Mouse (Mus musculus) MEL (cell line): ENCODE results near the gene Atpif1. TPM values are rescaled to one million over a fixed set of nuclear protein-coding genes. Genes with fewer than 3 reads are reported as not detected.

ENCODE experiments used
- DNase-seq: peaks from one replicate; pipeline ENCODE4 v3.0.0; 2011; ENCODE audit warnings: low read depth, low spot score
- H3K27ac ChIP-seq: 2 replicates; pipeline ENCODE4 v1.5.1; 2012; ENCODE audit warnings: low read depth, mild to moderate bottlenecking, control low read depth, low read length, moderate library complexity; ENCODE audit not compliant: control insufficient read depth
- H3K27me3 ChIP-seq, 2 experiments: fragments of 150-350 bp in 1 of 2; sonication (generic) in 1 of 2; 2 replicates each; pipeline ENCODE4 v1.6.1; 2012; ENCODE audit warnings: low read length in 2 of 2, mild to moderate bottlenecking in 2 of 2, improper control_type of control experiment in 1 of 2, moderate library complexity in 1 of 2; ENCODE audit not compliant: insufficient read depth in 2 of 2, control insufficient read depth in 1 of 2
- H3K36me3 ChIP-seq, 2 experiments: 2 replicates each; pipeline ENCODE4 v1.6.1; 2012 to 2014; ENCODE audit warnings: low read length in 2 of 2, improper control_type of control experiment in 1 of 2, inconsistent platforms in 1 of 2, mild to moderate bottlenecking in 1 of 2; ENCODE audit not compliant: insufficient read depth in 2 of 2, control insufficient read depth in 1 of 2
- H3K4me1 ChIP-seq, 2 experiments: fragments of 150-350 bp in 1 of 2; sonication (generic) in 1 of 2; 2 replicates each; pipeline ENCODE4 v1.6.1; 2012; ENCODE audit warnings: low read length in 2 of 2, improper control_type of control experiment in 1 of 2, mild to moderate bottlenecking in 1 of 2; ENCODE audit not compliant: insufficient read depth in 2 of 2, control insufficient read depth in 1 of 2
- H3K4me3 ChIP-seq, 2 experiments: fragments of 150-350 bp in 1 of 2; sonication (generic) in 1 of 2; 2 replicates each; pipeline ENCODE4 v1.5.1; 2012; ENCODE audit warnings: low read depth in 2 of 2, low read length in 2 of 2, mild to moderate bottlenecking in 2 of 2, moderate library complexity in 2 of 2, control low read depth in 1 of 2, improper control_type of control experiment in 1 of 2; ENCODE audit not compliant: control insufficient read depth in 1 of 2, insufficient read depth in 1 of 2
- H3K79me2 ChIP-seq: 2 replicates; pipeline ENCODE4 v1.6.1; 2012; ENCODE audit warnings: mild to moderate bottlenecking, low read length, moderate library complexity; ENCODE audit not compliant: control insufficient read depth, poor library complexity, insufficient read depth
- H3K9ac ChIP-seq: 2 replicates; pipeline ENCODE4 v1.6.1; 2012; ENCODE audit warnings: low read depth, mild to moderate bottlenecking, control low read depth, low read length, moderate library complexity; ENCODE audit not compliant: control insufficient read depth, poor library complexity, severe bottlenecking
- H3K9me3 ChIP-seq: fragments of 150-350 bp; sonication (generic); replicated peaks from 2 replicates; pipeline ENCODE4 v1.6.1; 2012; ENCODE audit warnings: mild to moderate bottlenecking, low read length, improper control_type of control experiment, moderate library complexity; ENCODE audit not compliant: insufficient read depth
- BHLHE40 ChIP-seq: IDR thresholded peaks from 2 replicates; pipeline ENCODE4 v1.6.1; 2012; ENCODE audit warnings: low read depth, mild to moderate bottlenecking, inconsistent platforms, low read length, improper control_type of control experiment, borderline replicate concordance
- CHD2 ChIP-seq: IDR thresholded peaks from 2 replicates; pipeline ENCODE4 v1.6.1; 2011; ENCODE audit warnings: low read length, improper control_type of control experiment
- CTCF ChIP-seq, 3 experiments: IDR thresholded peaks in 2 of 3; conservative IDR thresholded peaks in 1 of 3; 2 replicates each; pipeline ENCODE4 v1.5.1; 2011 to 2012; ENCODE audit warnings: low read length in 3 of 3, low read depth in 2 of 3, mild to moderate bottlenecking in 2 of 3, improper control_type of control experiment in 1 of 3, inconsistent platforms in 1 of 3, mixed read lengths in 1 of 3, moderate library complexity in 1 of 3; ENCODE audit not compliant: control insufficient read depth in 1 of 3, insufficient read depth in 1 of 3, poor library complexity in 1 of 3, severe bottlenecking in 1 of 3
- E2F4 ChIP-seq: IDR thresholded peaks from 2 replicates; pipeline ENCODE4 v1.6.1; 2011; ENCODE audit warnings: low read depth, low read length, improper control_type of control experiment, borderline replicate concordance
- EP300 ChIP-seq, 2 experiments: IDR thresholded peaks; 2 replicates each; pipeline ENCODE4 v1.6.1; 2011; ENCODE audit warnings: improper control_type of control experiment in 2 of 2, low read length in 2 of 2, low read depth in 1 of 2, mild to moderate bottlenecking in 1 of 2
- ETS1 ChIP-seq: IDR thresholded peaks from 2 replicates; pipeline ENCODE4 v1.6.1; 2012; ENCODE audit warnings: low read depth, mild to moderate bottlenecking, inconsistent platforms, low read length, improper control_type of control experiment, moderate library complexity
- GABPA ChIP-seq: IDR thresholded peaks from 2 replicates; pipeline ENCODE4 v1.6.1; 2012; ENCODE audit warnings: low read depth, mild to moderate bottlenecking, inconsistent platforms, low read length, improper control_type of control experiment, moderate library complexity
- GATA1 ChIP-seq: IDR thresholded peaks from 2 replicates; pipeline ENCODE4 v1.6.1; 2011; ENCODE audit warnings: low read depth, low read length, improper control_type of control experiment
- HCFC1 ChIP-seq: IDR thresholded peaks from 2 replicates; pipeline ENCODE4 v1.6.1; 2012; ENCODE audit warnings: low read depth, mild to moderate bottlenecking, inconsistent platforms, low read length, improper control_type of control experiment, moderate library complexity
- JUND ChIP-seq: IDR thresholded peaks from 2 replicates; pipeline ENCODE4 v1.6.1; 2011; ENCODE audit warnings: low read depth, mild to moderate bottlenecking, improper control_type of control experiment, low read length
- KAT2A ChIP-seq: conservative IDR thresholded peaks from 2 replicates; pipeline ENCODE4 v1.6.1; 2012; ENCODE audit warnings: low read depth, low read length, improper control_type of control experiment, inconsistent platforms
- MAZ ChIP-seq: IDR thresholded peaks from 2 replicates; pipeline ENCODE4 v1.6.1; 2012; ENCODE audit warnings: low read depth, mild to moderate bottlenecking, inconsistent platforms, low read length, improper control_type of control experiment
- MEF2A ChIP-seq: IDR thresholded peaks from 2 replicates; pipeline ENCODE4 v1.6.1; 2014; ENCODE audit warnings: low read depth, mild to moderate bottlenecking, inconsistent platforms, low read length, improper control_type of control experiment; ENCODE audit not compliant: poor library complexity, insufficient replicate concordance, severe bottlenecking; ENCODE audit errors: extremely low read depth
- MXI1 ChIP-seq: IDR thresholded peaks from 2 replicates; pipeline ENCODE4 v1.6.1; 2011; ENCODE audit warnings: mild to moderate bottlenecking, low read depth, low read length, improper control_type of control experiment
- MYB ChIP-seq: IDR thresholded peaks from 2 replicates; pipeline ENCODE4 v1.6.1; 2011; ENCODE audit warnings: mild to moderate bottlenecking, low read depth, low read length, improper control_type of control experiment
- NELFE ChIP-seq: IDR thresholded peaks from 2 replicates; pipeline ENCODE4 v1.6.1; 2011; ENCODE audit warnings: low read depth, low read length, improper control_type of control experiment
- NRF1 ChIP-seq: IDR thresholded peaks from 2 replicates; pipeline ENCODE4 v1.6.1; 2014; ENCODE audit warnings: low read depth, mild to moderate bottlenecking, inconsistent platforms, low read length, improper control_type of control experiment, moderate library complexity; ENCODE audit not compliant: poor library complexity, insufficient read depth, severe bottlenecking
- POLR2A ChIP-seq, 2 experiments: IDR thresholded peaks; 2 replicates each; pipeline ENCODE4 v1.6.1; 2011 to 2012; ENCODE audit warnings: low read length in 2 of 2, mild to moderate bottlenecking in 2 of 2, control low read depth in 1 of 2, improper control_type of control experiment in 1 of 2, low read depth in 1 of 2, moderate library complexity in 1 of 2; ENCODE audit not compliant: control insufficient read depth in 1 of 2, insufficient read depth in 1 of 2, poor library complexity in 1 of 2
- POLR2AphosphoS2 ChIP-seq: IDR thresholded peaks from 2 replicates; pipeline ENCODE4 v1.6.1; 2011; ENCODE audit warnings: low read length, improper control_type of control experiment
- POLR2AphosphoS5 ChIP-seq: IDR thresholded peaks from 2 replicates; pipeline ENCODE4 v1.6.1; 2012; ENCODE audit warnings: low read depth, borderline replicate concordance, mild to moderate bottlenecking, inconsistent platforms, low read length, moderate library complexity, mixed read lengths
- RAD21 ChIP-seq: IDR thresholded peaks from 2 replicates; pipeline ENCODE4 v1.6.1; 2011; ENCODE audit warnings: mild to moderate bottlenecking, low read depth, low read length, improper control_type of control experiment
- SIN3A ChIP-seq: IDR thresholded peaks from 2 replicates; pipeline ENCODE4 v1.6.1; 2012; ENCODE audit warnings: low read length, improper control_type of control experiment, inconsistent platforms
- SMC3 ChIP-seq: IDR thresholded peaks from 2 replicates; pipeline ENCODE4 v1.6.1; 2011; ENCODE audit warnings: low read depth, low read length, improper control_type of control experiment
- TAL1 ChIP-seq: IDR thresholded peaks from 2 replicates; pipeline ENCODE4 v1.6.1; 2012; ENCODE audit warnings: mild to moderate bottlenecking, inconsistent platforms, low read length, moderate library complexity, mixed read lengths
- TBP ChIP-seq: IDR thresholded peaks from 2 replicates; pipeline ENCODE4 v1.8.0; 2011; ENCODE audit warnings: low read depth, low read length, improper control_type of control experiment
- TCF12 ChIP-seq: IDR thresholded peaks from 2 replicates; pipeline ENCODE4 v1.6.1; 2014; ENCODE audit warnings: low read depth, mild to moderate bottlenecking, inconsistent platforms, low read length, improper control_type of control experiment, moderate library complexity
- UBTF ChIP-seq: IDR thresholded peaks from 2 replicates; pipeline ENCODE4 v1.6.1; 2012; ENCODE audit warnings: low read depth, mild to moderate bottlenecking, inconsistent platforms, low read length, improper control_type of control experiment, moderate library complexity, borderline replicate concordance; ENCODE audit not compliant: insufficient read depth
- USF1 ChIP-seq: IDR thresholded peaks from 2 replicates; pipeline ENCODE4 v1.6.1; 2014; ENCODE audit warnings: low read depth, mild to moderate bottlenecking, inconsistent platforms, low read length, improper control_type of control experiment, moderate library complexity
- USF2 ChIP-seq, 2 experiments: IDR thresholded peaks; 2 replicates each; pipeline ENCODE4 v1.6.1; 2011 to 2012; ENCODE audit warnings: improper control_type of control experiment in 2 of 2, low read length in 2 of 2, borderline replicate concordance in 1 of 2, inconsistent platforms in 1 of 2, low read depth in 1 of 2, mild to moderate bottlenecking in 1 of 2; ENCODE audit not compliant: insufficient read depth in 1 of 2
- ZKSCAN1 ChIP-seq: IDR thresholded peaks from 2 replicates; pipeline ENCODE4 v1.6.1; 2012; ENCODE audit warnings: low read depth, mild to moderate bottlenecking, inconsistent platforms, low read length, improper control_type of control experiment, moderate library complexity
- ZMIZ1 ChIP-seq: IDR thresholded peaks from 2 replicates; pipeline ENCODE4 v1.6.1; 2012; ENCODE audit warnings: low read depth, mild to moderate bottlenecking, inconsistent platforms, low read length, improper control_type of control experiment, moderate library complexity
- ZNF384 ChIP-seq: IDR thresholded peaks from 2 replicates; pipeline ENCODE4 v1.6.1; 2012; ENCODE audit warnings: low read depth, mild to moderate bottlenecking, inconsistent platforms, low read length, improper control_type of control experiment
- polyA plus RNA-seq, 2 experiments: library from polyadenylated mRNA; stranded (reverse) in 1 of 2; unstranded in 1 of 2; fragments of >175 nt in 1 of 2; fragments of >200 nt in 1 of 2; gene quantifications; 2 replicates each; pipeline versions ENCODE4 v1.2.1 to v1.2.4; 2012; ENCODE audit warnings: low replicate concordance in 2 of 2, low read depth in 1 of 2; ENCODE audit not compliant: insufficient read length in 2 of 2, insufficient read depth in 1 of 2, missing spikeins in 1 of 2
- total RNA-seq: library from RNA; depleted of rRNA; stranded (reverse); fragments of 300-350 nt; gene quantifications from 2 replicates; pipeline ENCODE4 v1.2.3, GENCODE M21; 2012

The Atpif1 gene
- total and polyA plus RNA-seq, 3 experiments, result 566 to 730 TPM; not detected in 1

- TF ChIP-seq USF2 (IDR thresholded peaks at IDR 0.05; ENCODE audit: borderline replicate concordance in 1 of 2, insufficient read depth in 1 of 2, low read depth in 1 of 2, low read length in 2 of 2), result no peak
- peak; percentile 64 for TF ChIP-seq TCF12
- peak; percentile 39; the same call in 1 of the 2 replicates for TF ChIP-seq ZMIZ1
- no peak for TF ChIP-seq GATA1
- no peak; the same call in 1 of the 2 replicates for TF ChIP-seq MAZ
- no peak for TF ChIP-seq POLR2AphosphoS5
- no peak for TF ChIP-seq ZNF384
- peak; percentile 69 to 71 for TF ChIP-seq EP300 (IDR thresholded peaks at IDR 0.05; ENCODE audit: low read depth in 1 of 2, low read length in 2 of 2)
- peak; percentile 69; the same call in 1 of the 2 replicates for TF ChIP-seq SIN3A
- TF ChIP-seq NELFE, result no peak
- TF ChIP-seq SMC3, result no peak
- peak; percentile 42; the same call in 1 of the 2 replicates for TF ChIP-seq HCFC1
- TF ChIP-seq NRF1, result no peak
- no peak for TF ChIP-seq UBTF
- peak; percentile 31; the same call in 1 of the 2 replicates for TF ChIP-seq BHLHE40
- TF ChIP-seq CHD2, result no peak
- peak; percentile 89 for TF ChIP-seq ETS1
Observed at GRCm38 (mm10) chr4:132529344-132529743, 4.1 kb downstream of the Atpif1 start (continued).

- no peaks in the 10 kb centered on the region for H3K9me3 ChIP-seq
- H3K4me1 ChIP-seq, result peaks cover 16 to 49% of the 10 kb centered on the region in 2 experiments
- H3K27ac ChIP-seq, result peak overlapping the region; percentile 8; the same call in 1 of the 2 replicates
- TF ChIP-seq MYB (no peak), ZKSCAN1 (no peak), ZMIZ1 (no peak), MAZ (no peak), USF1 (no peak), MEF2A (no peak), POLR2A (IDR thresholded peaks at IDR 0.05; ENCODE audit: control insufficient read depth in 1 of 2, insufficient read depth in 1 of 2, low read depth in 1 of 2, low read length in 2 of 2, poor library complexity in 1 of 2) (no peak), TBP (peak; percentile 91), GABPA (no peak), HCFC1 (no peak), NELFE (no peak), TAL1 (peak; percentile 98), NRF1 (no peak), E2F4 (no peak), KAT2A (no peak), ETS1 (peak; percentile 55), CTCF (IDR thresholded peaks at IDR 0.05 in 2 of 3, conservative IDR thresholded peaks at IDR 0.05 in 1 of 3; ENCODE audit: control insufficient read depth in 1 of 3, insufficient read depth in 1 of 3, low read depth in 2 of 3, low read length in 3 of 3, poor library complexity in 1 of 3, severe bottlenecking in 1 of 3) (no peak), POLR2AphosphoS2 (peak; percentile 71), JUND (no peak; the same call in 1 of the 2 replicates), USF2 (IDR thresholded peaks at IDR 0.05; ENCODE audit: borderline replicate concordance in 1 of 2, insufficient read depth in 1 of 2, low read depth in 1 of 2, low read length in 2 of 2) (no peak), MXI1 (no peak), UBTF (no peak), RAD21 (no peak), CHD2 (no peak)
Observed at GRCm38 (mm10) chr4:132527917-132528522, 5.4 kb downstream of the Atpif1 start.

More at GRCm38 (mm10) chr4:132527917-132528522, 5.4 kb downstream of the Atpif1 start:
- DNase-seq, result peak; percentile 89
- Histone ChIP-seq H3K27me3 (no peaks in the 10 kb centered on the region), H3K79me2 (peaks cover 16% of the 10 kb centered on the region), H3K4me3 (no peak overlapping the region), H3K9ac (no peak overlapping the region), H3K36me3 (peaks cover 0 to 42% of the 10 kb centered on the region in 2 experiments; a peak in 2 of 4 replicates)
